Mouse (Mus musculus) brain, embryonic 14.5 days (tissue): ENCODE measurements around the gene Cd36.

ENCODE experiments used
- CTCF ChIP-seq: fragments of 200-500 bp; IDR thresholded peaks from 2 replicates; pipeline ENCODE4 v1.5.1; 2012; ENCODE audit warnings: inconsistent platforms, mild to moderate bottlenecking, moderate library complexity, borderline replicate concordance; ENCODE audit not compliant: insufficient read depth, insufficient read length; ENCODE audit errors: extremely low read depth
- POLR2A ChIP-seq: fragments of 200-500 bp; IDR thresholded peaks from 2 replicates; pipeline ENCODE4 v1.6.1; 2012; ENCODE audit warnings: mild to moderate bottlenecking, inconsistent platforms, borderline replicate concordance; ENCODE audit not compliant: poor library complexity, insufficient read depth, insufficient read length, severe bottlenecking; ENCODE audit errors: extremely low read depth

- TF ChIP-seq CTCF (no peak), POLR2A (no peak)
These were observed 118.3 kb downstream of the Cd36 start for GRCm38 (mm10) chr5:17770328-17770727.
